Mouse (Mus musculus) T-helper 17 cell (primary cell): ENCODE data around the gene Hmgb1.

ENCODE experiments used
- in situ Hi-C, 2 experiments: fragments of 300-600 bp; cut with MboI, MseI; formaldehyde crosslinking; loops; 1 replicate in 1 of 2; 2 replicates in 1 of 2; pipeline ENCODE4 v1.15.1; 2025; ENCODE audit warnings: high pct_unique_total_duplicates in 2 of 2

Hmgb1 gene

DNA sequence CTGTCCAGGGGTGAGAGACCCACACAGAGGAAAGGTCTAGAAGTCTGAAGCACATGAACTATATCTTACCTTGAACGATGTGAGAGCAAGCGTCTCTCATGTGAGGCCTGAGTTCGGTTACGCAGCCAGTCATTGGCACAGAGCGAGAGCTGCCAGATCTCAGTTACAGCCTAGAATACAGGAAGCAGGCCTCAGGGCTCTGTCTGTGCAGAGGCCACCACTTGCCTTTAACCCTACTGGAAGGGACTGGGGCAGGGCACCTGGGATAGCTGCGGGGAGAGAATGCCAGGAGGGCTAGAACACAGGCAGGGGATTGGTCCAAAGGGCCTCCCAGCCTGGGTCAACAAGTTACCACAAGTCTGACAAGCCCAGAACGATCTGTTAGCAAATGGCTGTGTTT, 184.5 kb downstream of the Hmgb1 start:
- in situ Hi-C loops, result no loop called here

DNA sequence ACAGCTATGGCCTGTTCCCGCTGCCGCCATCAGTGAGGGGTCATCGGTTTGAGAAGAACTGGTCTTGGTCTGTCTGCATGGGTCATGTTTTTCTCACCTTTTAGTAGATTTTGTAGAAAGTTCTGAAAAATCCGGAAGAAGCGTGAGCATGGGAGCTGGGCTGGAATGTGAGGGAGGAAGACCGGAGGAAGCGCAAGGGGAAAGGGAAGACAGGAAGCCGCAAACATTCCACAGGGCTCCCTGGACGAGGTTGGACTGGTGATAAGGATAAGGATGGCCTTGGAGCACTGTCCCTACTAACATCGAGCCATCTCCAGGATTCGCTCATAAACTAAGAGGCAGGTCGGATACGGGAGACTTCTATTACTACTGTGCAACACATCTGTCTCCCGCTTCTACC, 185.8 kb downstream of the Hmgb1 start:
- in situ Hi-C loops, result no loop called here

DNA sequence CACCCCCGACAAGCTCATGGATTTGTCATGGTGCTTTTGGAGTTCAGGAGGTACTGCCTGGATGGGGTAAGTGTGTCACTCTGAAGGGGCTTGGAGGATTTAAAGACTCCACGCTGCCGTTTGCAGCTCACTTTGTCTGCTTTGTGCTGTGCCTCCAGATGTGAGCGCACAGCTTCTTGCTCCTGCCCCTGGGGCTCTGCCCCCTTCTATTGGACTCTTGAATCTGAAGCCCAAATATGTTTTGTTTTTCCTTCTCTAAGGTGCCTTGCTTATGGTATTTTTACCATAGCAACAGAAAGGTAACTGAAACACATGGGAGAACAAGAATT, 187.6 kb downstream of the Hmgb1 start:
- in situ Hi-C loops, result no loop called here
